Mouse (Mus musculus) kidney, adult 8-10 months (tissue): ENCODE measurements around the gene Pip4p1.
"Not testable (repeated sequence)": the region's sequence is repeated elsewhere in the genome, so short reads cannot be mapped to it uniquely, and the experiment has no call there.

Source experiments
- DNase-seq, 2 experiments: peaks; one replicate each; pipeline ENCODE4 v3.0.0; 2022

Gene Pip4p1

GRCm38 (mm10) chr14:50930754-50931492 lies at the start of gene Pip4p1, which contains the start of gene Pnp:
Gene Pip4p1, minus strand, starts transcription at chr14:50930856.
Gene Pnp, plus strand, starts transcription at chr14:50931082.
- peak; percentile 99 to 100 for DNase-seq

- DNase-seq, result peak in 1 of 2 experiments; percentile 36
Observed at GRCm38 (mm10) chr14:50979631-50980030, 49.0 kb upstream of the Pip4p1 start.

GRCm38 (mm10) chr14:50978451-50978850 lies 47.8 kb upstream of the Pip4p1 start:
- DNase-seq, result not testable (repeated sequence)

GRCm38 (mm10) chr14:50976674-50977073 lies 46.0 kb upstream of the Pip4p1 start:
- peak; percentile 28 to 29 for DNase-seq

GRCm38 (mm10) chr14:50975001-50975400 lies 44.3 kb upstream of the Pip4p1 start:
- no peak for DNase-seq

GRCm38 (mm10) chr14:50973700-50974099 lies 43.0 kb upstream of the Pip4p1 start:
- DNase-seq, result peak in 1 of 2 experiments; percentile 25

GRCm38 (mm10) chr14:50973054-50973453 lies 42.4 kb upstream of the Pip4p1 start:
- not testable (repeated sequence) for DNase-seq

GRCm38 (mm10) chr14:50970822-50971221 lies 40.2 kb upstream of the Pip4p1 start:
- DNase-seq, result no peak

GRCm38 (mm10) chr14:50969558-50970544 lies 39.2 kb upstream of the Pip4p1 start:
- DNase-seq, result no peak

GRCm38 (mm10) chr14:50969041-50969440 lies 38.4 kb upstream of the Pip4p1 start:
- no peak for DNase-seq

GRCm38 (mm10) chr14:50968216-50968980 lies 37.7 kb upstream of the Pip4p1 start:
- DNase-seq, result no peak

GRCm38 (mm10) chr14:50958289-50958995 lies 27.8 kb upstream of the Pip4p1 start:
- DNase-seq, result not testable (repeated sequence)

- DNase-seq, result not testable (repeated sequence)
Observed at GRCm38 (mm10) chr14:50957146-50957545, 26.5 kb upstream of the Pip4p1 start.

GRCm38 (mm10) chr14:50956724-50957123 lies 26.1 kb upstream of the Pip4p1 start:
- not testable (repeated sequence) for DNase-seq

GRCm38 (mm10) chr14:50955942-50956508 lies 25.4 kb upstream of the Pip4p1 start, which contains the start of gene Pnp2:
Gene Pnp2, plus strand, starts transcription at chr14:50955992.
- DNase-seq, result peak; percentile 28 to 54

GRCm38 (mm10) chr14:50955487-50955886 lies 24.8 kb upstream of the Pip4p1 start:
- no peak for DNase-seq

GRCm38 (mm10) chr14:50945526-50945925 lies 14.9 kb upstream of the Pip4p1 start:
- not testable (repeated sequence) for DNase-seq

- not testable (repeated sequence) for DNase-seq
Observed at GRCm38 (mm10) chr14:50945081-50945480, 14.4 kb upstream of the Pip4p1 start.

GRCm38 (mm10) chr14:50944668-50945033 lies 14.0 kb upstream of the Pip4p1 start:
- DNase-seq, result not testable (repeated sequence)

GRCm38 (mm10) chr14:50943932-50944667 lies 13.4 kb upstream of the Pip4p1 start, which contains the start of gene Gm49342:
Gene Gm49342, plus strand, starts transcription at chr14:50944517.
- peak; percentile 95 to 96 for DNase-seq

GRCm38 (mm10) chr14:50938940-50939339 lies 8.3 kb upstream of the Pip4p1 start:
- no peak for DNase-seq
